Mouse (Mus musculus) liver, embryonic 11.5 days (tissue): ENCODE data around the gene Dvl3. TPM values are rescaled to one million over a fixed set of nuclear protein-coding genes. Genes with fewer than 3 reads are reported as not detected.

Source experiments
- ATAC-seq: fragments of 200-750 bp; cut with Nextera tagmentation; replicated peaks from 2 replicates; pipeline ENCODE4 v1.8.0; 2017; ENCODE audit warnings: moderate number of reproducible peaks, mild to moderate bottlenecking, moderate TSS enrichment, moderate library complexity; ENCODE audit not compliant: low FRiP score
- DNase-seq: peaks from one replicate; pipeline ENCODE4 v3.0.0-alpha.2; 2017; ENCODE audit warnings: low spot score
- H3K27ac ChIP-seq: fragments of 300-500 bp; sonication (generic); 2 replicates; pipeline ENCODE4 v1.5.1; 2014; ENCODE audit warnings: mild to moderate bottlenecking, low read depth, low read length, control low read depth
- H3K27me3 ChIP-seq: fragments of 300-500 bp; sonication (generic); replicated peaks from 2 replicates; pipeline ENCODE4 v1.6.1; 2014; ENCODE audit warnings: low read length, mixed read lengths; ENCODE audit not compliant: control insufficient read depth, insufficient read depth
- H3K36me3 ChIP-seq: fragments of 300-500 bp; sonication (generic); 2 replicates; pipeline ENCODE4 v1.6.1; 2014; ENCODE audit warnings: mild to moderate bottlenecking, low read length, moderate library complexity, mixed read lengths; ENCODE audit not compliant: control insufficient read depth, insufficient read depth
- H3K4me1 ChIP-seq: fragments of 300-500 bp; sonication (generic); replicated peaks from 2 replicates; pipeline ENCODE4 v1.6.1; 2014; ENCODE audit warnings: low read length, mixed read lengths; ENCODE audit not compliant: control insufficient read depth, insufficient read depth
- H3K4me2 ChIP-seq: fragments of 300-500 bp; sonication (generic); 2 replicates; pipeline ENCODE4 v1.6.1; 2014; ENCODE audit warnings: mild to moderate bottlenecking, control low read depth, moderate library complexity
- H3K4me3 ChIP-seq: fragments of 300-500 bp; sonication (generic); 2 replicates; pipeline ENCODE4 v1.5.1; 2014; ENCODE audit warnings: low read depth, low read length, control low read depth
- H3K9ac ChIP-seq: fragments of 300-500 bp; sonication (generic); 2 replicates; pipeline ENCODE4 v1.6.1; 2014; ENCODE audit warnings: low read depth, low read length, control low read depth
- H3K9me3 ChIP-seq: fragments of 300-500 bp; sonication (generic); 2 replicates; pipeline ENCODE4 v1.6.1; 2016; ENCODE audit warnings: low read length, inconsistent platforms, mixed read lengths; ENCODE audit not compliant: control insufficient read depth
- WGBS: fragments of 180-500 bp; shearing (Covaris S2); extraction: QIAGEN DNeasy Blood & Tissue Kit; methylation state at CpG from one replicate; pipeline ENCODE4 v1.1.7; 2014; 5-methylcytosine and 5-hydroxymethylcytosine counted together
- polyA plus RNA-seq: library from polyadenylated mRNA; unstranded; fragments of >200 nt; fragmentation: Nextera tagmentation; extraction: Ambion mirVana; gene quantifications from 2 replicates; pipeline ENCODE4 v1.2.1, GENCODE M21; 2014

Dvl3 gene
- 18.9 and 20.3 TPM in 2 replicates for polyA plus RNA-seq

- H3K9ac ChIP-seq, result peak within 1 kb of the TSS; percentile 95
- H3K4me2 ChIP-seq, result peak within 1 kb of the TSS; percentile 91
- H3K4me3 ChIP-seq, result peak within 1 kb of the TSS; percentile 96
- H3K4me1 ChIP-seq, result peaks cover 6% of the 10 kb centered on the region; the same call in 1 of the 2 replicates
- no peaks in the 10 kb centered on the region for H3K27me3 ChIP-seq
- H3K27ac ChIP-seq, result peak within 1 kb of the TSS; percentile 85
- DNase-seq (peak; percentile 88), ATAC-seq (peak; percentile 95)
- WGBS, result under 1% methylated on average over 53 of the region's 55 CpGs
- peaks cover 2% of the 10 kb centered on the region; the same call in 1 of the 2 replicates for H3K36me3 ChIP-seq
- no peaks in the 10 kb centered on the region for H3K9me3 ChIP-seq
Measured at GRCm38 (mm10) chr16:20516726-20517201, at the start of gene Dvl3. Dvl3 (plus strand) TSS chr16:20516982.

GRCm38 (mm10) chr16:20470981-20471380 is 45.8 kb upstream of the Dvl3 start:
- H3K9ac ChIP-seq, result no peak overlapping the region
- H3K4me3 ChIP-seq, result no peak overlapping the region
- H3K36me3 ChIP-seq, result no peaks in the 10 kb centered on the region
- DNase-seq, result no peak
- H3K27ac ChIP-seq, result no peak overlapping the region
- no peaks in the 10 kb centered on the region for H3K27me3 ChIP-seq
- 86% methylated on average over 2 of the region's 2 CpGs for WGBS
- no peaks in the 10 kb centered on the region for H3K4me1 ChIP-seq
- no peak for ATAC-seq
- no peaks in the 10 kb centered on the region for H3K9me3 ChIP-seq
- no peak overlapping the region for H3K4me2 ChIP-seq

- no peaks in the 10 kb centered on the region for H3K27me3 ChIP-seq
- H3K9me3 ChIP-seq, result no peaks in the 10 kb centered on the region
- no peaks in the 10 kb centered on the region for H3K4me1 ChIP-seq
- no peak overlapping the region for H3K9ac ChIP-seq
- no peak overlapping the region for H3K27ac ChIP-seq
- H3K4me3 ChIP-seq, result no peak overlapping the region
- DNase-seq, result no peak
- WGBS, result 76% methylated on average over 1 of the region's 1 CpGs
- no peak for ATAC-seq
- H3K4me2 ChIP-seq, result no peak overlapping the region
- no peaks in the 10 kb centered on the region for H3K36me3 ChIP-seq
Measured at GRCm38 (mm10) chr16:20471686-20472085, 45.1 kb upstream of the Dvl3 start.

GRCm38 (mm10) chr16:20473748-20474147 is 43.0 kb upstream of the Dvl3 start:
- H3K9me3 ChIP-seq, result no peaks in the 10 kb centered on the region
- H3K4me1 ChIP-seq, result no peaks in the 10 kb centered on the region; the same call in 1 of the 2 replicates
- no peak for ATAC-seq
- H3K27ac ChIP-seq, result no peak overlapping the region
- H3K4me2 ChIP-seq, result no peak overlapping the region
- 93% methylated on average over 1 of the region's 1 CpGs for WGBS
- H3K4me3 ChIP-seq, result no peak overlapping the region
- H3K9ac ChIP-seq, result no peak overlapping the region
- DNase-seq, result no peak
- H3K36me3 ChIP-seq, result no peaks in the 10 kb centered on the region
- H3K27me3 ChIP-seq, result no peaks in the 10 kb centered on the region

GRCm38 (mm10) chr16:20474211-20474610 is 42.6 kb upstream of the Dvl3 start:
- H3K4me3 ChIP-seq, result no peak overlapping the region
- no peaks in the 10 kb centered on the region for H3K9me3 ChIP-seq
- no peak overlapping the region for H3K27ac ChIP-seq
- ATAC-seq (no peak), DNase-seq (no peak)
- no peaks in the 10 kb centered on the region for H3K27me3 ChIP-seq
- WGBS, result 79% methylated on average over 8 of the region's 8 CpGs
- no peaks in the 10 kb centered on the region for H3K36me3 ChIP-seq
- no peak overlapping the region for H3K4me2 ChIP-seq
- no peak overlapping the region for H3K9ac ChIP-seq
- no peaks in the 10 kb centered on the region; the same call in 1 of the 2 replicates for H3K4me1 ChIP-seq

- no peak for DNase-seq
- Histone ChIP-seq H3K27me3 (no peaks in the 10 kb centered on the region), H3K27ac (no peak overlapping the region), H3K9me3 (no peaks in the 10 kb centered on the region), H3K36me3 (no peaks in the 10 kb centered on the region), H3K4me3 (no peak overlapping the region), H3K4me2 (no peak overlapping the region), H3K4me1 (no peaks in the 10 kb centered on the region; the same call in 1 of the 2 replicates), H3K9ac (no peak overlapping the region)
- ATAC-seq, result no peak
- 79% methylated on average over 6 of the region's 6 CpGs for WGBS
Measured at GRCm38 (mm10) chr16:20474786-20475185, 42.0 kb upstream of the Dvl3 start.

- Histone ChIP-seq H3K27me3 (no peaks in the 10 kb centered on the region), H3K4me2 (no peak overlapping the region), H3K9ac (no peak overlapping the region), H3K9me3 (no peaks in the 10 kb centered on the region), H3K36me3 (no peaks in the 10 kb centered on the region), H3K4me3 (no peak overlapping the region), H3K4me1 (no peaks in the 10 kb centered on the region; the same call in 1 of the 2 replicates), H3K27ac (no peak overlapping the region)
- no peak for ATAC-seq
- WGBS, result 89% methylated on average over 1 of the region's 1 CpGs
- no peak for DNase-seq
Measured at GRCm38 (mm10) chr16:20475335-20475734, 41.4 kb upstream of the Dvl3 start.

GRCm38 (mm10) chr16:20476857-20477256 is 39.9 kb upstream of the Dvl3 start:
- H3K4me1 ChIP-seq, result no peaks in the 10 kb centered on the region; the same call in 1 of the 2 replicates
- no peaks in the 10 kb centered on the region for H3K27me3 ChIP-seq
- no peaks in the 10 kb centered on the region for H3K9me3 ChIP-seq
- H3K4me2 ChIP-seq, result no peak overlapping the region
- no peak overlapping the region for H3K4me3 ChIP-seq
- no peak for DNase-seq
- H3K27ac ChIP-seq, result peak overlapping the region; percentile 29; the same call in 1 of the 2 replicates
- H3K36me3 ChIP-seq, result no peaks in the 10 kb centered on the region
- no peak for ATAC-seq
- no peak overlapping the region for H3K9ac ChIP-seq
- WGBS, result 36% methylated on average over 1 of the region's 1 CpGs

- WGBS, result 50% methylated on average over 3 of the region's 3 CpGs
- Histone ChIP-seq H3K4me2 (no peak overlapping the region), H3K27ac (peak overlapping the region; percentile 29; the same call in 1 of the 2 replicates), H3K4me1 (no peaks in the 10 kb centered on the region; the same call in 1 of the 2 replicates), H3K9ac (no peak overlapping the region), H3K9me3 (no peaks in the 10 kb centered on the region), H3K4me3 (no peak overlapping the region), H3K36me3 (no peaks in the 10 kb centered on the region), H3K27me3 (no peaks in the 10 kb centered on the region)
- DNase-seq, result no peak
- ATAC-seq, result no peak
Measured at GRCm38 (mm10) chr16:20477270-20477669, 39.5 kb upstream of the Dvl3 start.
